Mouse (Mus musculus): ENCODE data around the gene Sass6. TPM values are rescaled to one million over a fixed set of nuclear protein-coding genes. Genes with fewer than 3 reads are reported as not detected.
"Not testable (repeated sequence)": the region's sequence is repeated elsewhere in the genome, so short reads cannot be mapped to it uniquely, and the experiment has no call there.

Gene Sass6
- total RNA-seq, 2 experiments from 2014 or later: 4.4 to 5.2 TPM

DNA sequence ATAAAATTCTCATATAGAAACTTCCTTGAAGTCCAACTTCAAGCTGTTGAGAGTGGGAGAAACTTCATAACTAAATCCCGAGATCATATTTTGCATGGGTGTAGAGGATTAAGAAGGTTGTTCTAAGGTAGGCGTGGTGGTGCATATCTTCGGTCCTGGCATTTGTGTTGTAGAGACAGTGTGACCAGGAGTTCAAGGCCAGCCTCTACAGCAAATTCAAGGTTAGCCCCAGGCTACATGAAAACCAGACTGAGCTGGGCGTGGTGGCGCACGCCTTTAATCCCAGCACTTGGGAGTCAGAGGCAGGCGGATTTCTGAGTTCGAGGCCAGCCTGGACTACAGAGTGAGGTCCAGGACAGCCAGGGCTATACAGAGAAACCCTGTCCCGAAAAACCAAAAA, 69.5 kb downstream of the Sass6 start:
- not testable (repeated sequence) for DNase-seq

Other genes with a start within 250 kb of the Sass6 start
- gene Cdc14a, start 170.9 kb upstream of the Sass6 start, total RNA-seq (2021): 10 to 100 TPM; 19.1 to 22.1 TPM
- 10 to 100 TPM; 19.9 to 20.9 TPM for gene Rtca, start 86.8 kb upstream of the Sass6 start, total RNA-seq (2021)
- gene Dbt, start 81.9 kb upstream of the Sass6 start, total RNA-seq (2021): 10 to 100 TPM; 18.4 to 23.1 TPM
- gene Lrrc39, start 32.0 kb upstream of the Sass6 start, total RNA-seq (2021): 10 to 100 TPM; 38.4 to 39.8 TPM
- gene Trmt13, start 19.6 kb downstream of the Sass6 start, total RNA-seq (2021): 1 to 10 TPM; 6.9 to 9.3 TPM
- gene Mfsd14a, start 67.7 kb downstream of the Sass6 start, total RNA-seq (2021): 10 to 100 TPM; 15.9 to 20.0 TPM
- gene Gm43191, start 86.3 kb downstream of the Sass6 start, total RNA-seq (2021): not detected
- 10 to 100 TPM; 10.6 to 11.8 TPM for gene Slc35a3, start 117.8 kb downstream of the Sass6 start, total RNA-seq (2021)
- 100 to 1,000 TPM; 369 to 472 TPM for gene Agl, start 213.2 kb downstream of the Sass6 start, total RNA-seq (2021)